Mouse (Mus musculus) neutrophil, adult 83 days (primary cell): ENCODE measurements around the gene Pum3. TPM values are rescaled to one million over a fixed set of nuclear protein-coding genes. Genes with fewer than 3 reads are reported as not detected.

Experiments
- total RNA-seq, 2 experiments: library from RNA; stranded (reverse); gene quantifications; one replicate each; pipeline ENCODE4 v1.2.4; 2023

Pum3 gene
- total RNA-seq: 10 to 100 TPM; 35.8 to 40.8 TPM

DNA sequence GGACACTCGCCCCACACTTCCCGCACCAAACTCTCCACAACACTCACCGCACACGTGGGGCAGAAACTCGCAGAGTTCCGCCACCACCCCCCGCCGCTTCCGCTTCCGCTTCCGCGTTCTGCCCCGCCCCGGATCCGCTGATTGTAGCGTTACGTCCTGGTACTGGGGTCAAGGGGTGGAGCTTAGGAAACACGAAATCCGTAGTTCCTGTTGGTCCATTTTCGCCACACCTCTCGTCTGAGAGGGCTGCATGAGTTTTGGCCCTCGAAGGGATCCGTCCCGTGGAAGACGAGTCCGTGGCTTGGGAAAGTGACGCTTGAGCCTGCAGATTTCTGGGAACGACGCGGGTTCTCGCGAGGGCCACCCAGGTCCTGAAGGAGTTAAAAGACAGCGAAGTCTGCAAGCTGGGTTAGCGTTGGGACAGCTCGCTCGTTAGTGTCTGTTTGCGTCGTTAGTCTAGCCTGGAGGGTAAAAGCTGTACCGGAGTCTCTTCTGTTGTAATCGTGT is at the start of gene Pum3:
Gene Pum3 (minus strand): TSS at position 81 of the 507 bp plus-strand sequence.

Other genes starting within 250 kb of the Pum3 start
- under 1 TPM; 0.13 to 0.18 TPM for gene Vldlr, start 213.3 kb downstream of the Pum3 start, total RNA-seq
- gene Kcnv2, start 107.2 kb downstream of the Pum3 start, total RNA-seq: not detected